Mouse (Mus musculus) small intestine, adult 2 months (tissue): ENCODE measurements around the gene Xylt1. TPM values are rescaled to one million over a fixed set of nuclear protein-coding genes. Genes with fewer than 3 reads are reported as not detected.

Experiments used
- H3K27ac ChIP-seq: fragments of 200-500 bp; 2 replicates; pipeline ENCODE4 v1.5.1; 2012; ENCODE audit warnings: low read depth, low read length, control low read depth, inconsistent platforms; ENCODE audit not compliant: insufficient read depth
- H3K27me3 ChIP-seq: fragments of 200-500 bp; 2 replicates; pipeline ENCODE4 v1.6.1; 2012; ENCODE audit warnings: mild to moderate bottlenecking, moderate library complexity, low read length, inconsistent platforms; ENCODE audit not compliant: control insufficient read depth, insufficient read depth
- H3K36me3 ChIP-seq: fragments of 200-500 bp; 2 replicates; pipeline ENCODE4 v1.6.1; 2012; ENCODE audit warnings: mild to moderate bottlenecking, low read length, control low read depth, inconsistent platforms; ENCODE audit not compliant: control insufficient read depth, insufficient read depth
- H3K4me1 ChIP-seq: fragments of 200-500 bp; 2 replicates; pipeline ENCODE4 v1.6.1; 2012; ENCODE audit warnings: low read length, inconsistent platforms, mixed read lengths; ENCODE audit not compliant: control insufficient read depth, insufficient read depth, insufficient read length
- H3K4me3 ChIP-seq: fragments of 200-500 bp; 2 replicates; pipeline ENCODE4 v1.5.1; 2012; ENCODE audit warnings: low read depth, mild to moderate bottlenecking, control low read depth, inconsistent platforms, low read length, moderate library complexity
- CTCF ChIP-seq: fragments of 200-500 bp; IDR thresholded peaks from 2 replicates; pipeline ENCODE4 v1.5.1; 2012; ENCODE audit warnings: low read depth, mild to moderate bottlenecking, control low read depth, inconsistent platforms, low read length, moderate library complexity, mixed read lengths; ENCODE audit not compliant: insufficient replicate concordance, insufficient read length; ENCODE audit errors: extremely low read depth
- POLR2A ChIP-seq: fragments of 200-500 bp; IDR thresholded peaks from 2 replicates; pipeline ENCODE4 v1.6.1; 2012; ENCODE audit warnings: low read depth, mild to moderate bottlenecking, control low read depth, inconsistent platforms, low read length, moderate library complexity
- WGBS: fragments of 180-500 bp; shearing (Covaris S2); methylation state at CpG from one replicate; pipeline ENCODE4 v1.1.7; 2018; 5-methylcytosine and 5-hydroxymethylcytosine counted together
- polyA plus RNA-seq: library from polyadenylated mRNA; depleted of rRNA; stranded (reverse); fragments of >200 nt; gene quantifications from 2 replicates; pipeline ENCODE4 v1.2.3, GENCODE M21; 2012

Gene Xylt1
- polyA plus RNA-seq, 1 experiment: 2.9 TPM

GRCm38 (mm10) chr7:117571131-117571530 lies 190.4 kb downstream of the Xylt1 start:
- 80% methylated on average over 2 of the region's 2 CpGs for WGBS
- no peak overlapping the region for H3K4me3 ChIP-seq
- H3K36me3 ChIP-seq: no peaks in the 10 kb centered on the region
- H3K27ac ChIP-seq: no peak overlapping the region
- peaks cover 2% of the 10 kb centered on the region; the same call in 1 of the 2 replicates for H3K4me1 ChIP-seq
- TF ChIP-seq CTCF (no peak), POLR2A (no peak)
- H3K27me3 ChIP-seq: no peaks in the 10 kb centered on the region

- no peak overlapping the region for H3K27ac ChIP-seq
- TF ChIP-seq CTCF (no peak), POLR2A (no peak)
- no peaks in the 10 kb centered on the region for H3K36me3 ChIP-seq
- WGBS: 26% methylated on average over 5 of the region's 5 CpGs
- H3K4me1 ChIP-seq: peaks cover 2% of the 10 kb centered on the region; the same call in 1 of the 2 replicates
- H3K4me3 ChIP-seq: no peak overlapping the region
- H3K27me3 ChIP-seq: no peaks in the 10 kb centered on the region
Observed at GRCm38 (mm10) chr7:117571713-117572112, 190.9 kb downstream of the Xylt1 start.

GRCm38 (mm10) chr7:117573170-117573569 lies 192.4 kb downstream of the Xylt1 start:
- 31% methylated on average over 6 of the region's 6 CpGs for WGBS
- Histone ChIP-seq H3K36me3 (no peaks in the 10 kb centered on the region), H3K27ac (no peak overlapping the region), H3K4me3 (no peak overlapping the region), H3K27me3 (no peaks in the 10 kb centered on the region), H3K4me1 (peaks cover 2% of the 10 kb centered on the region; the same call in 1 of the 2 replicates)
- TF ChIP-seq CTCF (no peak), POLR2A (no peak)

GRCm38 (mm10) chr7:117575417-117575816 lies 194.6 kb downstream of the Xylt1 start:
- Histone ChIP-seq H3K27ac (no peak overlapping the region), H3K27me3 (no peaks in the 10 kb centered on the region), H3K4me3 (no peak overlapping the region), H3K4me1 (peaks cover 2% of the 10 kb centered on the region; the same call in 1 of the 2 replicates), H3K36me3 (no peaks in the 10 kb centered on the region)
- TF ChIP-seq CTCF: no peak
- no peak for TF ChIP-seq POLR2A
- 60% methylated on average over 4 of the region's 4 CpGs for WGBS

GRCm38 (mm10) chr7:117577035-117577434 lies 196.3 kb downstream of the Xylt1 start:
- Histone ChIP-seq H3K27me3 (no peaks in the 10 kb centered on the region), H3K4me3 (no peak overlapping the region), H3K4me1 (no peaks in the 10 kb centered on the region), H3K27ac (no peak overlapping the region), H3K36me3 (no peaks in the 10 kb centered on the region)
- WGBS: 89% methylated on average over 6 of the region's 6 CpGs
- TF ChIP-seq CTCF (no peak), POLR2A (no peak)

GRCm38 (mm10) chr7:117585164-117585563 lies 204.4 kb downstream of the Xylt1 start:
- Histone ChIP-seq H3K4me3 (no peak overlapping the region), H3K27ac (no peak overlapping the region), H3K27me3 (no peaks in the 10 kb centered on the region), H3K36me3 (no peaks in the 10 kb centered on the region), H3K4me1 (no peaks in the 10 kb centered on the region)
- WGBS: 42% methylated on average over 5 of the region's 5 CpGs
- no peak for TF ChIP-seq POLR2A
- TF ChIP-seq CTCF: no peak

GRCm38 (mm10) chr7:117586811-117587210 lies 206.0 kb downstream of the Xylt1 start:
- Histone ChIP-seq H3K4me3 (no peak overlapping the region), H3K36me3 (no peaks in the 10 kb centered on the region), H3K4me1 (no peaks in the 10 kb centered on the region), H3K27me3 (no peaks in the 10 kb centered on the region), H3K27ac (no peak overlapping the region)
- TF ChIP-seq POLR2A: no peak
- no peak for TF ChIP-seq CTCF

GRCm38 (mm10) chr7:117587234-117587929 lies 206.6 kb downstream of the Xylt1 start:
- WGBS: 77% methylated on average over 6 of the region's 6 CpGs
- H3K4me1 ChIP-seq: no peaks in the 10 kb centered on the region

More at GRCm38 (mm10) chr7:117587234-117587929, 206.6 kb downstream of the Xylt1 start:
- no peak overlapping the region for H3K4me3 ChIP-seq
- no peak overlapping the region for H3K27ac ChIP-seq
- H3K36me3 ChIP-seq: no peaks in the 10 kb centered on the region
- TF ChIP-seq CTCF (no peak), POLR2A (no peak)
- H3K27me3 ChIP-seq: no peaks in the 10 kb centered on the region
